Mouse (Mus musculus): ENCODE measurements around the gene Vtcn1. TPM values are rescaled to one million over a fixed set of nuclear protein-coding genes. Genes with fewer than 3 reads are reported as not detected.
"Not testable (repeated sequence)": the region's sequence is repeated elsewhere in the genome, so short reads cannot be mapped to it uniquely, and the experiment has no call there.

The Vtcn1 gene
- under 1 TPM; 0.52 to 0.53 TPM for total RNA-seq (2021)

GRCm38 (mm10) chr3:100825225-100825965, at the start of gene Vtcn1:
Gene Vtcn1, plus strand, starts transcription at chr3:100825459.
- DNase-seq (ENCODE audit: low spot score), result no peak
- intact Hi-C loops (cut with DNase I), result no loop called here

GRCm38 (mm10) chr3:100776967-100777366, 48.3 kb upstream of the Vtcn1 start:
- no peak for DNase-seq (ENCODE audit: low spot score)
- intact Hi-C loops (cut with DNase I), result no loop called here

GRCm38 (mm10) chr3:100777568-100777967, 47.7 kb upstream of the Vtcn1 start:
- intact Hi-C loops (cut with DNase I), result no loop called here
- no peak for DNase-seq (ENCODE audit: low spot score)

- intact Hi-C loops (cut with DNase I), result no loop called here
- DNase-seq (ENCODE audit: low spot score), result no peak
Measured at GRCm38 (mm10) chr3:100786076-100786475, 39.2 kb upstream of the Vtcn1 start.

- intact Hi-C loops (cut with DNase I), result no loop called here
- no peak for DNase-seq (ENCODE audit: low spot score)
Measured at GRCm38 (mm10) chr3:100791670-100792069, 33.6 kb upstream of the Vtcn1 start.

- DNase-seq (ENCODE audit: low spot score), result no peak
- intact Hi-C loops (cut with DNase I), result no loop called here
Measured at GRCm38 (mm10) chr3:100793345-100793744, 31.9 kb upstream of the Vtcn1 start.

GRCm38 (mm10) chr3:100796571-100796970, 28.7 kb upstream of the Vtcn1 start:
- intact Hi-C loops (cut with DNase I), result no loop called here
- no peak for DNase-seq (ENCODE audit: low spot score)

- intact Hi-C loops (cut with DNase I), result no loop called here
- no peak for DNase-seq (ENCODE audit: low spot score)
Measured at GRCm38 (mm10) chr3:100797166-100798145, 27.8 kb upstream of the Vtcn1 start.

GRCm38 (mm10) chr3:100798872-100799422, 26.3 kb upstream of the Vtcn1 start:
- DNase-seq (ENCODE audit: low spot score), result no peak
- intact Hi-C loops (cut with DNase I), result no loop called here

GRCm38 (mm10) chr3:100804975-100805374, 20.3 kb upstream of the Vtcn1 start:
- no peak for DNase-seq (ENCODE audit: low spot score)
- intact Hi-C loops (cut with DNase I), result no loop called here

- DNase-seq (ENCODE audit: low spot score), result no peak
- intact Hi-C loops (cut with DNase I), result no loop called here
Measured at GRCm38 (mm10) chr3:100805925-100806324, 19.3 kb upstream of the Vtcn1 start.

GRCm38 (mm10) chr3:100810461-100810860, 14.8 kb upstream of the Vtcn1 start:
- intact Hi-C loops (cut with DNase I), result no loop called here
- no peak for DNase-seq (ENCODE audit: low spot score)

- intact Hi-C loops (cut with DNase I), result no loop called here
- DNase-seq (ENCODE audit: low spot score), result no peak
Measured at GRCm38 (mm10) chr3:100811836-100812235, 13.4 kb upstream of the Vtcn1 start.

- intact Hi-C loops (cut with DNase I); DNase-seq (ENCODE audit: low spot score): not testable (repeated sequence)
Measured at GRCm38 (mm10) chr3:100815490-100815889, 9.8 kb upstream of the Vtcn1 start.

GRCm38 (mm10) chr3:100818709-100819108, 6.5 kb upstream of the Vtcn1 start:
- DNase-seq (ENCODE audit: low spot score), result no peak
- intact Hi-C loops (cut with DNase I), result no loop called here

- DNase-seq (ENCODE audit: low spot score), result no peak
- intact Hi-C loops (cut with DNase I), result no loop called here
Measured at GRCm38 (mm10) chr3:100819571-100819970, 5.7 kb upstream of the Vtcn1 start.

- intact Hi-C loops (cut with DNase I), result no loop called here
- DNase-seq (ENCODE audit: low spot score), result no peak
Measured at GRCm38 (mm10) chr3:100820852-100821251, 4.4 kb upstream of the Vtcn1 start.

- intact Hi-C loops (cut with DNase I), result no loop called here
- no peak for DNase-seq (ENCODE audit: low spot score)
Measured at GRCm38 (mm10) chr3:100821276-100821675, 4.0 kb upstream of the Vtcn1 start.

GRCm38 (mm10) chr3:100843784-100844183, 18.5 kb downstream of the Vtcn1 start:
- intact Hi-C loops (cut with DNase I), result no loop called here
- no peak for DNase-seq (ENCODE audit: low spot score)

GRCm38 (mm10) chr3:100844366-100844765, 19.1 kb downstream of the Vtcn1 start:
- intact Hi-C loops (cut with DNase I), result no loop called here

GRCm38 (mm10) chr3:100848348-100848747, 23.1 kb downstream of the Vtcn1 start:
- no peak for DNase-seq (ENCODE audit: low spot score)
- intact Hi-C loops (cut with DNase I), result no loop called here

More at GRCm38 (mm10) chr3:100844366-100844765, 19.1 kb downstream of the Vtcn1 start:
- no peak for DNase-seq (ENCODE audit: low spot score)

Data from heart, postnatal 25 days (tissue).